25 mouse cellular contexts compared by ENCODE assay signal in genomic region chr13:103315113-103315708, GRCm38 (mm10). TPM values are rescaled to one million over a fixed set of nuclear protein-coding genes. Genes with fewer than 3 reads are reported as not detected.
DNase-seq lines count a peak whose midpoint lies in the region; ATAC-seq and TF ChIP-seq lines count a peak whose summit lies in the region.
"Had no signal": no experiment of that assay in that cellular context is flagged by ENCODE, and none has a peak within 500 bp of the region (broad histone marks: within the 10 kb centered on the region; RNA-seq: fewer than 3 reads in every experiment).

No protein-coding gene starts in this region.

- no peak overlapping the region for H3K9ac ChIP-seq in kidney, postnatal 0 days (ENCODE audit: low read depth, low read length)
- no peak overlapping the region for H3K9ac ChIP-seq in neural tube, embryonic 13.5 days
- no peak overlapping the region for H3K9ac ChIP-seq in limb, embryonic 14.5 days (ENCODE audit: low read depth, low read length, severe bottlenecking)
- H3K9ac ChIP-seq: embryonic facial prominence, embryonic 12.5 days; forebrain, embryonic 12.5 days; heart, embryonic 15.5 days; intestine, embryonic 15.5 days; limb, embryonic 15.5 days; liver, embryonic 14.5 days; lung, embryonic 15.5 days had no signal

- H3K9me3 ChIP-seq in kidney, postnatal 0 days (replicated peaks; ENCODE audit: low read length) = no peaks in the 10 kb centered on the region
- H3K9me3 ChIP-seq in neural tube, embryonic 13.5 days = no peaks in the 10 kb centered on the region
- no peaks in the 10 kb centered on the region for H3K9me3 ChIP-seq in limb, embryonic 14.5 days (ENCODE audit: control insufficient read depth, low read length)
- H3K9me3 ChIP-seq: embryonic facial prominence, embryonic 12.5 days; forebrain, embryonic 12.5 days; heart, embryonic 15.5 days; intestine, embryonic 15.5 days; limb, embryonic 15.5 days; lung, embryonic 15.5 days had no signal

- no peak for TF ChIP-seq POLR2A in limb, embryonic 14.5 days (IDR thresholded peaks at IDR 0.05; ENCODE audit: borderline replicate concordance, extremely low read depth, insufficient read depth, insufficient read length)

- no peaks in the 10 kb centered on the region for H3K27me3 ChIP-seq in kidney, postnatal 0 days (ENCODE audit: insufficient read depth, low read length)
- no peaks in the 10 kb centered on the region for H3K27me3 ChIP-seq in neural tube, embryonic 13.5 days
- H3K27me3 ChIP-seq in limb, embryonic 14.5 days (ENCODE audit: control insufficient read depth, insufficient read depth, low read length) = no peaks in the 10 kb centered on the region
- H3K27me3 ChIP-seq: embryonic facial prominence, embryonic 12.5 days; forebrain, embryonic 12.5 days; heart, embryonic 15.5 days; intestine, embryonic 15.5 days; limb, embryonic 15.5 days; lung, embryonic 15.5 days had no signal

- no peak for ATAC-seq in kidney, postnatal 0 days (replicated peaks; ENCODE audit: low FRiP score, low read depth)
- ATAC-seq in neural tube, embryonic 13.5 days (ENCODE audit: low read depth) = 0 out of 2 replicates have a peak, but pooled peaks have one; percentile 50
- peak; percentile 82 for ATAC-seq in limb, embryonic 14.5 days (ENCODE audit: low FRiP score, low read depth)
- ATAC-seq: CD4-positive, CD25-positive, alpha-beta regulatory T cell, adult 4 months; intestine, embryonic 15.5 days had no signal

- 39% methylated on average over 10 of the region's 10 CpGs for WGBS in kidney, postnatal 0 days
- WGBS in neural tube, embryonic 13.5 days = 46% methylated on average over 10 of the region's 10 CpGs
- WGBS in limb, embryonic 14.5 days = 36% methylated on average over 10 of the region's 10 CpGs

- no peak overlapping the region for H3K4me2 ChIP-seq in kidney, postnatal 0 days (ENCODE audit: low read length)
- no peak overlapping the region for H3K4me2 ChIP-seq in neural tube, embryonic 13.5 days
- H3K4me2 ChIP-seq in limb, embryonic 14.5 days (replicated peaks; ENCODE audit: low read depth, low read length, severe bottlenecking) = no peak overlapping the region
- H3K4me2 ChIP-seq: embryonic facial prominence, embryonic 12.5 days; forebrain, embryonic 12.5 days; heart, embryonic 15.5 days; intestine, embryonic 15.5 days; limb, embryonic 15.5 days; lung, embryonic 15.5 days had no signal

- intact Hi-C loops in heart, postnatal 14 days (cut with DNase I) = no loop called here

- no peak for TF ChIP-seq CTCF in kidney, postnatal 0 days (IDR thresholded peaks at IDR 0.05; ENCODE audit: low read depth)

- H3K36me3 ChIP-seq in kidney, postnatal 0 days (ENCODE audit: insufficient read depth, low read length) = no peaks in the 10 kb centered on the region
- H3K36me3 ChIP-seq in neural tube, embryonic 13.5 days = no peaks in the 10 kb centered on the region
- H3K36me3 ChIP-seq in limb, embryonic 14.5 days (ENCODE audit: control insufficient read depth, insufficient read depth, low read length) = no peaks in the 10 kb centered on the region
- H3K36me3 ChIP-seq: embryonic facial prominence, embryonic 12.5 days; forebrain, embryonic 12.5 days; heart, embryonic 15.5 days; intestine, embryonic 15.5 days; limb, embryonic 15.5 days; lung, embryonic 15.5 days had no signal

- DNase-seq in heart, adult 11 months = peak; percentile 54
- DNase-seq in heart, postnatal 14 days = no peak
- DNase-seq in kidney, postnatal 0 days (ENCODE audit: low spot score) = peak; percentile 62
- no peak for DNase-seq in kidney, postnatal 25 days
- no peak for DNase-seq in neural tube, embryonic 10.5 days (ENCODE audit: extremely low spot score, low spot score)
- peak; percentile 76 for DNase-seq in limb, embryonic 14.5 days (ENCODE audit: low spot score)
- no peak for DNase-seq in thymus, postnatal 25 days
- DNase-seq: cerebellum, adult 18-20 months; cerebellum, postnatal 14 days; gastrocnemius, adult 2 months; heart, postnatal 4 days; kidney, postnatal 14 days; lung, postnatal 4 days; thymus, adult 2 months had no signal

- no peak overlapping the region for H3K4me3 ChIP-seq in kidney, postnatal 0 days (replicated peaks; ENCODE audit: low read depth, low read length)
- H3K4me3 ChIP-seq in neural tube, embryonic 13.5 days = no peak overlapping the region
- H3K4me3 ChIP-seq in limb, embryonic 14.5 days (replicated peaks; ENCODE audit: low read length) = no peak overlapping the region
- H3K4me3 ChIP-seq: embryonic facial prominence, embryonic 12.5 days; erythroblast, embryonic 14.5 days; forebrain, embryonic 12.5 days; gastrocnemius, adult 2 months; heart, embryonic 15.5 days; intestine, embryonic 15.5 days; layer of hippocampus, adult 2 months; limb, embryonic 15.5 days; lung, embryonic 15.5 days had no signal

- no peaks in the 10 kb centered on the region for H3K4me1 ChIP-seq in kidney, postnatal 0 days (replicated peaks; ENCODE audit: insufficient read depth, low read length)
- H3K4me1 ChIP-seq in neural tube, embryonic 13.5 days (replicated peaks) = peaks cover 10% of the 10 kb centered on the region; the same call in 1 of the 2 replicates
- H3K4me1 ChIP-seq in limb, embryonic 14.5 days (ENCODE audit: control insufficient read depth, insufficient read depth, low read length) = peaks cover 14% of the 10 kb centered on the region
- H3K4me1 ChIP-seq: forebrain, embryonic 12.5 days; intestine, embryonic 15.5 days; lung, embryonic 15.5 days had no signal

- no peak overlapping the region for H3K27ac ChIP-seq in kidney, postnatal 0 days
- no peak overlapping the region for H3K27ac ChIP-seq in neural tube, embryonic 13.5 days (replicated peaks)
- no peak overlapping the region for H3K27ac ChIP-seq in limb, embryonic 14.5 days (replicated peaks; ENCODE audit: low read depth, low read length)
- H3K27ac ChIP-seq: embryonic facial prominence, embryonic 12.5 days; forebrain, embryonic 12.5 days; gastrocnemius, adult 2 months; heart, embryonic 15.5 days; intestine, embryonic 15.5 days; layer of hippocampus, adult 2 months; limb, embryonic 15.5 days; liver, embryonic 14.5 days; lung, embryonic 15.5 days had no signal

RNA-seq across cellular contexts. Expression of gene Mast4, which starts 19.1 kb away (rescaled TPM):
- 10 to 100 TPM; 45.9 to 49.2 TPM for total RNA-seq in heart, postnatal 14 days (2021)
- polyA plus RNA-seq in kidney, postnatal 0 days (2015; fragmentation: Nextera tagmentation; extraction: Ambion mirVana) = 10.6 and 12.7 TPM in 2 replicates
- 18.4 and 19.5 TPM in 2 replicates for polyA plus RNA-seq in neural tube, embryonic 13.5 days (2015; fragmentation: Nextera tagmentation; extraction: Ambion mirVana)
- 12.5 and 12.9 TPM in 2 replicates for polyA plus RNA-seq in limb, embryonic 14.5 days (2012; rRNA removed)
- polyA plus RNA-seq in limb, embryonic 14.5 days (2014; fragmentation: Nextera tagmentation; extraction: Ambion mirVana) = 25.2 and 28.7 TPM in 2 replicates

Comparison
In these comparisons a context has a peak if more than half of its experiments do, and no peak if none do; other contexts are left out.
1. DNase-seq: peak in heart, adult 11 months (single experiment), kidney, postnatal 0 days (single experiment) and limb, embryonic 14.5 days (single experiment); none in heart, postnatal 14 days (0 of 2), kidney, postnatal 25 days (0 of 2), neural tube, embryonic 10.5 days (single experiment) and thymus, postnatal 25 days (single experiment).